Mouse (Mus musculus): ENCODE measurements around the gene Serpinh1.
A peak's percentile ranks its signal among the peaks of the same experiment; 100 is the strongest.

Serpinh1 gene

GRCm38 (mm10) chr7:99352526-99353400 is at the start of gene Serpinh1:
Gene Serpinh1, minus strand, starts transcription at chr7:99353239.
- peak; percentile 67 for DNase-seq (ENCODE audit: low read depth, low spot score)

DNA sequence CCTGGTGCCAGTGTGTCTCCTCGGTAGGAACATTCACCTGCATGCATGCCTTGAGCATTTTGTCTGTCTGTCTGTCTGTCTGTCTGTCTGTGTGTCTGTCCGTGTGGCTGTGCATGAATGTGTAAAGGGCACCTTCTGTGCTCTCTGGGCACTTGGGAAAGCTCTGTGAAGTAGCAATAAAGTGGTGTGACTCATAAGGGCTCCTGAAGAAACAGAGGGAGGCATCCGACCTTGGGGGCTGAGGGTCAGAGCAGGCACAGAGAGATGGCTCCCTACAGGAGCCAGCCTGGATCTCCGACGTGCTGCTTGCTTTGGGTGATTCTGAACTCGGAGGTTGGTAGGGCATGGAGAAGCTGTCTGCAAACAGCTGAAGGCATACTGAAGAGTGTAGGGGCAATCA is 49.4 kb upstream of the Serpinh1 start:
- DNase-seq (ENCODE audit: low read depth, low spot score), result no peak

- DNase-seq (ENCODE audit: low read depth, low spot score), result no peak
Measured at GRCm38 (mm10) chr7:99401373-99401772, 48.3 kb upstream of the Serpinh1 start.

- no peak for DNase-seq (ENCODE audit: low read depth, low spot score)
Measured at GRCm38 (mm10) chr7:99396994-99397659, 44.1 kb upstream of the Serpinh1 start.

DNA sequence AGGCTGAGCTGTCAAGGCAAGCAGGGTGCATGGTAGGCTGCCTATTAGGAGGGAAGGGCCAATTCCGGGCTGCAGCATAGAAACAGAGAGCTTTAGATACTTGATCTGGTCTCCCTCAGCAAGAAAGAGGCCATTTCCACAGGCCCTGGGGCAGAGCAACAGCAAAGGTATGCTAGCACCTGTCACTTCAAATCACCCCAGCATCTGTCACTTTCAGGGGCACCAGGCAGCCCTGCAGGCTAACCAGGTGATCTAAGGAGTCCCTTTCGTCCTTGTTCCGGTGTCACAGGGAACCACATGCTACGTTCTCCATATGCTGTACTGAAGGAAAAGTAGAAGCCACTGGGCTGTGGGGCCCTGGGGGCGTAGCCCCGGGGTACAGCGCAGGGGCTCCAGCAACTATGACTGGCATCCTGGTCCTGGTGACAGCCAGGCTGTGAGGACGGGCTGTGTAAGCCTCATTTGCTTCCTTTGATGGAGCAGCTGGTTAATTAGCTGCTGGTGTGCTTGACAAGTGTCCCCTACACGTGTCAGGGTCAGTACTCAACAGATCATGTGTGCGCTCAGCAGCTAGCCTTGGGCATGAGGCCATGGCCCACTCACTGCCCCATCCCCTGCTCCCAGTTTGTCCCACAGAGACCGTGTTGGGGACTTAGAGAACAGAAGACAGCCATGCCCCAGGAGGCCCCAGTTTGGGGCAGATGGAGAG is 43.0 kb upstream of the Serpinh1 start:
- DNase-seq (ENCODE audit: low read depth, low spot score), result no peak

DNA sequence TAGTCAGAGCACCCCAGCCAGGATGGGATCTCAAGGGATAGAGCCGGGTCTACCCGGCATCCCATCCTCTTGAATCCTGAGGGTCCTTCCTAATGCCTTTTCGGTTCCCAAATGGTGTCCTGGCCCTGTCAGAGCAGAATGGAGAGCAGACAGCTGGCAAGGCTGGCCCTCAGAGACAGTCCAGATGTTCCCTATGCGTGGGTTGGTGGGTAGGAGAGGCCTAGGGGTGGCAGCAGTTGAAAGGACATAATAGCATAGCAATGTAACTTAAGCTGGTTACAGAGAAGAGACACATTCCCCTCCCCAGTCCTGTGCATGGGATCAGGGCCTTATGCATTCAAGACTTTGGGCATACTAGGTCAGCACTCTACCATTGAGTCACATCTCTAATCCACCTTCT is 42.3 kb upstream of the Serpinh1 start:
- no peak for DNase-seq (ENCODE audit: low read depth, low spot score)

DNA sequence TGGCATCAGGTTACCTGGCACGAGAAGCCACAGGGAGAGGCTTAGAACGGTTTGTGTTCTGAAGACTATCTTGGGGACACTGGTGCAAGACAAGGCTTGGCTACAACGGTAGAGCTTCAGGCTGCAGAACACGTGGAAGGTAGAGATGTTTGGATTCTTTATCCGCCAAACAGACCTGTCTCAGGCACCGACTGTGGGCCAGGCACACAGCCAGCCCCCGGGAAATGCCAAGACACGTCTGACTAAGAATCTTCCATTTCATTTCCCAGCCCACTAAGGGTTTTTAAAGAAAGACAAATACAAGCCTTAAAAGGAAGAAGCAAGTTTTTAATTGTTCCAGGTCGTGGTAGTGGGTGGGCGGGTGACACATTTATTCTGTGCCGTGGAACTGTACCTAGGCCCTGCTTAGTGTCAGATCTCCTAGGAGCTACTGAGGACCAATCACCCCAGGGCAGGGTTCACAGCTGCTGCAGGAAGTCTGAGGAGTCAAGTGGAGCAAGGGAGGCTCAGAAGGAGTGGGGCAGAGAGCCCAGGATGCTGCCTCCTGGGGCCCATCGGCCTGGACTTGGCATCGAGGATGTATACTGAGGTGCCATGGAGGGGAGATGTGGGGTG is 40.8 kb upstream of the Serpinh1 start:
- no peak for DNase-seq (ENCODE audit: low read depth, low spot score)

GRCm38 (mm10) chr7:99392696-99393095 is 39.7 kb upstream of the Serpinh1 start:
- DNase-seq (ENCODE audit: low read depth, low spot score), result no peak

- DNase-seq (ENCODE audit: low read depth, low spot score), result no peak
Measured at GRCm38 (mm10) chr7:99390559-99390958, 37.5 kb upstream of the Serpinh1 start.

- no peak for DNase-seq (ENCODE audit: low read depth, low spot score)
Measured at GRCm38 (mm10) chr7:99387356-99387755, 34.3 kb upstream of the Serpinh1 start.

- DNase-seq (ENCODE audit: low read depth, low spot score), result no peak
Measured at GRCm38 (mm10) chr7:99386811-99387210, 33.8 kb upstream of the Serpinh1 start.

DNA sequence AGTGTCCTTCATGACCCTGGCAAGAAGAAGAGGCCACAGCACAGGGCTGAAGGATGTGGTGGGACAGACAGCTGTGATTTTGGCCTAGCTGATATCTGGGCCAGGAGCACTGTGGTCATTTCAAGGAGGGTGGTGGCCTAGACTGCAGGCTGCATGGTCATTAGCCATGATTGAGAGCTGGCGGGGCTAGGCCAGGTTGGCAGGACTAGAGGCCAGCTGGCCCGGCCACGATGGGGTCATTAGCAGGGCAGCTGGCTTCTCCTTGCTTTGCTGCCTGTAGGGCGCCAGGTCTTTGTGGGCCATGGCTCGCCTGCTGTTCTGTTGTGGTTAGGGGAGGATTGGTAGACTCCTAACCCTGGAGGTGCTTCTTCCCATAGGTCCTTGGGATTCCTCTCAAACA is 33.0 kb upstream of the Serpinh1 start:
- DNase-seq (ENCODE audit: low read depth, low spot score), result no peak

DNA sequence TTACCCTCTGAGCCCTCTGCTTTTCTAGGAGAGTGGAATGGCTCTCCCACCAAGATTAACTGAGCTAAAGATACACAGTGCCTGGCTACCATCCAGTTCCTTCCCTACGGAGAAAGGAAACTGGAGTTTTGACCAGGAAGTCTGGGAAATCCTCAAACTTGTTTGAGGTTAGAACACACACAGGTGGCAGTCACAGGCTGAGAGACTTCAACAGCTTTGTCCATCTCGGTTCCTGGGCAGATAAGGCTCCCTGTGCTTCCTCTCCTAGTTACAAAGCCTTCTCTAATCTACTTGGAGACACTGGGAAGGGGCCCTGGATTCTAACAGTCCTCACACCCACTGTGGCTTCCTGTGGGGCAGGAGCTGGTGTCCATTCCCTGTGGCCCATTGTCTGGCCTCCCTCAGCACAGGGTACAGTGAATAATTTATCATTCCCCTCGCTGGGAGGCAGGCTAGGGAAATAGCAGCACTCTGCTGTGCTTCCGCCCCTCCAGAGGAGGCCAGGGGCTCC is 31.1 kb upstream of the Serpinh1 start:
- no peak for DNase-seq (ENCODE audit: low read depth, low spot score)

DNA sequence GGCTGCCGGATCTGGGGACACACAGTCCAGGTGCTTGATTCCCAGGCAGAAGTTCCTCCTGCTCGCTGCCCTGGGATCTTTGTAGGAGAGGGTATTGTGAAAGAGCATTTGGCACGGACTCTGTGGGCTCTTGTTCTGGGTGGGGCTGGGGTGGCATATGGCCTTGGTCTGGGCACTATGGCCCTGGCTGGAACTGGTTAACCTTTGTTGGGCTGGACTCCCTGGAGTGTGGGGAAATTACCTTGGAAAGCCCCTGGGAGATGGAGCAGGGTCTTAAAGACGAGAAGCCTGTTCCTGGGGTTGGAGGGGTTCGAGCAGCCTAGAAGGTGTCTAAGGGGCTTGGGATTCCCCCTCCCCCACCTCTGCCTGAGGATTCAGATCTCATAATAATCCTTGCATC is 30.2 kb upstream of the Serpinh1 start:
- DNase-seq (ENCODE audit: low read depth, low spot score), result no peak

DNA sequence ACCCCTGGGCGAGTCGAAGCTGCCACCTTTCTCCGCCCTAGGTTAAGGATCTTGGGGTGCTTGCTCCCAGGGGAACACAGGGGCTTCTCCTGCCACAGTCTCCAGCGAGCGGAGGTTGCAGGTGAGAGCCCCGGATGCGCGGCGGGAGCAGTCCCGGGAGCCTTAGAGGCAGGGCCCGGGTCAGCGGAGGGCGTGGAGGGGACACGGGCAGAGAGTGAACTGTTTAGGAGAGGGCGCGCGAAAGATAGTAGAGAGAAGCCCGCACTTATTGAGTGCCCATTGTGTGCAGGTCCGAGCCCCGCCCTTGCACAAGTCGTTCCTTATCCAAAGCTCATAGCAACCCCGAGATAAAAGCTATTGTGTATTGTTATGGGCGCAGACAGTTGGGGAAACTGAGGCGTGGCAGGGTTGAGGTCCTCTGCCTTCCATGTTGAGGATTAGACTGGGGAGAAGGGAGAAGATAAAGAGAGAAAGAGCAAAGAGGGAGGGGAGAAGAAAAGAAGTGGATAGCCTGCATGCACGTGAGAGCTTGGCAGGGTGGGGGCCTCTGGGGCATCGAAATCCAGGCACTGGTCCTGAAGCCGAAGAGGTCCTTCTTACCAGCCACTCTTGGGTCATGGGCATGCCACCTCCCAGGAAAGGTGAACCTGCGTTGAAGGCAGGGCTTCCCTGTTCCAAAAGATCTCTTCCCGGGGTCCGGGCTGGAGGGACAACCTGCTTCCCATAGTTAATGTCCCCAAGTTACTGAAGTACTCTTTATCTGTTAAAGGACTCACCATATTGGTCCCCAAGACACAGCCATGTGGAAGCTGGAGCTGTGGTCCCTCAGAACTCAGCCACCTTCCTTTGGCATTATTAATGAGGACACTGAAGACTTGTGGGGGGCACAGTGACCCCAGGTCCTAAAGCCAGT is 29.3 kb upstream of the Serpinh1 start:
- no peak for DNase-seq (ENCODE audit: low read depth, low spot score)

- peak; percentile 99 for DNase-seq (ENCODE audit: low read depth, low spot score)
Measured at GRCm38 (mm10) chr7:99381214-99382087, 28.4 kb upstream of the Serpinh1 start, which contains the start of gene Gdpd5. Gene Gdpd5, plus strand, starts transcription at chr7:99381414.

DNA sequence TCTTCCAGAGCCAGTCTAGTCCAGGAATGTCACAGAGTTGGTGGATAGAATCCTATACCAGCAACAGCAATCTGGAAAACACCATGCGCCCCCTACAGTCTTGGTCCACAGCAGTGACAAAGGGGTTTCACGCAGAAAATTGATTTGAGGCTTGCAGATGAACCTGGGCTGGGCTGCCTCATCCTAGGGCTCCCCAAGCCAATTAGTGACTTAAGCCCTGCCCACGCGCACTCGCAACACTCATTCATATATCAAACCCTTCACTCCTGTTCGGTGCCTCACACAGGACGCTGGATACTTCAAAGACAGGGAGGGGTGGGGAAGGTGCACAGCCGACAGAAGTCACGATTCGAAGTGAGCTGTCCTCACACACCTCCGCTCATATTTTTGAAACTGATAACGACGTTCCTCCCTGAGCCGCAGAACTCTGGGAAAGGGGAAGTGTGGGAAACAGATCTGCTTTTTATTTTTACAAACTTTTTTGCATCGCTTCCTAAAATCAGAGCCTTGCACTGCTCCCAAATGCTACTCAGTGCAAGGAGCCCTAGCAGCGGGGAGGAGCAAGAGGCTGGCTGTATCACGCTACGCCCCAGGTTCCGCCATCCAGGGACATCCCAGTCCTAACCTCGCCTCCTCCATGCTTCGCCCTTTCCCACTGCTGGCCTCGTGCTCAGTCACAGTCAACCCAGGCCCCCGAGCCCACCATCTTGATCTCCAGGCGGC is 27.6 kb upstream of the Serpinh1 start:
- peak; percentile 71 for DNase-seq (ENCODE audit: low read depth, low spot score)

DNA sequence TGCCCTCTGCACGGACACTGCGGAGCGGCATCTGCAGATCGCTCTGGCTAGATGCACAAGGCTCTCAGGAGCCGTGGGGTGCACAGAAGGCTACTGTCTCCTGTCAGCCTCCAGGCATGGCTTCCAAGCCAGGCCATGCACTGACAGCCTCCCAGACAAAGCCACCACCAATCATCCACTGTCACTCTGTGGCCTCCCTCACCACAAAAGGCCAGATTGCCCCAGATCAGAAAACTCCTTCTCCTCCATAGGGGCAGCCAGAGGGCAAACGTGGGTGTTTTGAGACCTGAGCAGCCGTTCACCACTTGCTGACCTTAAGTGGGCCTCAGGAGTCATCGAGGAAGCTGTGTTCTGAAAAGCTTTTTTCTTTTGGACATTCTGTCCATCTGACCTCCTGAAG is 25.8 kb upstream of the Serpinh1 start:
- no peak for DNase-seq (ENCODE audit: low read depth, low spot score)

DNA sequence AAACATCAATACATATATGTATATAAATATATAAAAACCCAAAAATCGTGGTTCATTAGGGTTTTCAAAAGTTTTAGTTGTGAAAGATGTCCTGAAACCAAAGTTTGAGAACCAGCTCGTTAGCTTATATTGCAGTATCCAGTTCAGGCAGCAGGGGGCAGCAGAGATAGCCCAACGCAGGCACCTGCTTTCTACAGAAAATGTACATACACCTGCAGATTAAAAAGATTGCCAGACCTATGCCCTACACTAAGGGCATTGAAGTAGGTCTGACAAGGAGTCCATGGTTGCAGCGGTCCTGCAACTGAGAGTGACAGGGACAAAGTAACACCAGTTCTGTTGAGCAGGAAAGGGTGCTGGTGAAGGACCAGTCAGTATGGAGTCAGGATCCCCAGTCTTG is 22.4 kb upstream of the Serpinh1 start:
- peak; percentile 67 for DNase-seq (ENCODE audit: low read depth, low spot score)
